Mouse (Mus musculus) forebrain, embryonic 16.5 days (tissue): ENCODE measurements around the gene Cep295nl. TPM values are rescaled to one million over a fixed set of nuclear protein-coding genes. Genes with fewer than 3 reads are reported as not detected.

Source experiments
- ATAC-seq: fragments of 200-750 bp; cut with Nextera tagmentation; 2 replicates; pipeline ENCODE4 v1.8.0; 2017; ENCODE audit warnings: mild to moderate bottlenecking, moderate library complexity
- H3K27ac ChIP-seq: fragments of 300-500 bp; sonication (generic); 2 replicates; pipeline ENCODE4 v1.5.1; 2014; ENCODE audit warnings: low read length, control low read depth
- H3K27me3 ChIP-seq: fragments of 300-500 bp; sonication (generic); replicated peaks from 2 replicates; pipeline ENCODE4 v1.6.1; 2014; ENCODE audit warnings: low read length; ENCODE audit not compliant: control insufficient read depth, insufficient read depth
- H3K36me3 ChIP-seq: fragments of 300-500 bp; sonication (generic); 2 replicates; pipeline ENCODE4 v1.6.1; 2014; ENCODE audit not compliant: control insufficient read depth, insufficient read depth
- H3K4me1 ChIP-seq: fragments of 300-500 bp; sonication (generic); replicated peaks from 2 replicates; pipeline ENCODE4 v1.6.1; 2014; ENCODE audit warnings: low read length; ENCODE audit not compliant: control insufficient read depth, insufficient read depth
- H3K4me2 ChIP-seq: fragments of 300-500 bp; sonication (generic); 2 replicates; pipeline ENCODE4 v1.6.1; 2014; ENCODE audit warnings: mild to moderate bottlenecking, low read length, control low read depth
- H3K4me3 ChIP-seq: fragments of 300-500 bp; sonication (generic); replicated peaks from 2 replicates; pipeline ENCODE4 v1.5.1; 2014; ENCODE audit warnings: mild to moderate bottlenecking, low read length, control low read depth
- H3K9ac ChIP-seq: fragments of 300-500 bp; sonication (generic); replicated peaks from 2 replicates; pipeline ENCODE4 v1.6.1; 2014; ENCODE audit warnings: low read depth, low read length, control low read depth
- H3K9me3 ChIP-seq: fragments of 300-500 bp; sonication (generic); 2 replicates; pipeline ENCODE4 v1.6.1; 2016; ENCODE audit warnings: low read length; ENCODE audit not compliant: control insufficient read depth
- WGBS: fragments of 180-500 bp; shearing (Covaris S2); extraction: QIAGEN DNeasy Blood & Tissue Kit; methylation state at CpG from one replicate; pipeline ENCODE4 v1.1.7; 2014; 5-methylcytosine and 5-hydroxymethylcytosine counted together
- polyA plus RNA-seq: library from polyadenylated mRNA; unstranded; fragments of >200 nt; fragmentation: Nextera tagmentation; extraction: Ambion mirVana; gene quantifications from 2 replicates; pipeline ENCODE4 v1.2.1, GENCODE M21; 2015

The Cep295nl gene
- polyA plus RNA-seq, 1 experiment from 2014 or later: 0.14 TPM

DNA sequence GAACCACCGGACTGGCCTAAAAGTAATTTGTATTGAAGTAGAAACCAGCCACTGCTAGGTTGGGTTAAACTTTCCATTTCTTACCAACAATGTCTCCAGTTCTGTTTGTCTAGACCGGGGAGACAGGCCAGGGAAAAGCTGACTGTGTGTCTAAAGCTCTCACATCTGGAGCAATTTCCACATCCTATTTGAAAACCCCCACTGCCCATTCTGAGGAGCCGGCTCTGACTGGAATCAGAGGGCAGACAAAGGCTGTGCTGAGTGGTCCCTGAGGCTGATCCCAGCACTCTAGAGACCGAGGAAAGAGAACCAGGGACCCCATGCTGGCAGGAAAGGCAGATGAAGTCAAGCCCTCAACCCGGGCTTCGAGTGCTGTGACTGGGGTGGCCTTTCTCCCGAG, 30.3 kb upstream of the Cep295nl start:
- Histone ChIP-seq H3K27me3 (no peaks in the 10 kb centered on the region), H3K4me3 (no peak overlapping the region), H3K36me3 (no peaks in the 10 kb centered on the region), H3K9ac (no peak overlapping the region), H3K4me1 (0 out of 2 replicates have a peak, but pooled peaks cover 3% of the 10 kb centered on the region), H3K27ac (no peak overlapping the region), H3K9me3 (no peaks in the 10 kb centered on the region), H3K4me2 (no peak overlapping the region)
- WGBS: 58% methylated on average over 7 of the region's 7 CpGs
- ATAC-seq: no peak

DNA sequence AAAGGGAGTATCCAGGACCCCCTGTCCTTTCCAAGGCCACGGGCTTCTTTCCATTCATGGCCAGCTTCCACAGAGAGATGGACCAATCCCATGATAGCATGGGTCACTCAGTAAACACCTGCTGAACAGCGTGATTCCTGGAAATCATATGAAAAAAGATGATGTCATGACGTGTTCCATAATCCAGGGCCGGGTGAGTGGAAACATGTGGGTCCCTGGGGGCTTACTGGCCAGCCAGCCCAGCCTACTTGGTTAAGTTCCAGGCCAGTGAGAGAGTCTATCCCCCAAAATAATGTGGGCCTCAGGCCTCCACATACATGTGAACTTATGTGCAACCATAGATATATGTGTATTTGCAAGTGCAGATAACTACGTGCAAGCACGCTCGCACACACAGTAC, 29.6 kb upstream of the Cep295nl start:
- 92% methylated on average over 7 of the region's 7 CpGs for WGBS
- Histone ChIP-seq H3K9ac (no peak overlapping the region), H3K4me2 (no peak overlapping the region), H3K4me1 (0 out of 2 replicates have a peak, but pooled peaks cover 3% of the 10 kb centered on the region), H3K9me3 (no peaks in the 10 kb centered on the region), H3K27ac (no peak overlapping the region), H3K27me3 (no peaks in the 10 kb centered on the region), H3K36me3 (no peaks in the 10 kb centered on the region), H3K4me3 (no peak overlapping the region)
- no peak for ATAC-seq

DNA sequence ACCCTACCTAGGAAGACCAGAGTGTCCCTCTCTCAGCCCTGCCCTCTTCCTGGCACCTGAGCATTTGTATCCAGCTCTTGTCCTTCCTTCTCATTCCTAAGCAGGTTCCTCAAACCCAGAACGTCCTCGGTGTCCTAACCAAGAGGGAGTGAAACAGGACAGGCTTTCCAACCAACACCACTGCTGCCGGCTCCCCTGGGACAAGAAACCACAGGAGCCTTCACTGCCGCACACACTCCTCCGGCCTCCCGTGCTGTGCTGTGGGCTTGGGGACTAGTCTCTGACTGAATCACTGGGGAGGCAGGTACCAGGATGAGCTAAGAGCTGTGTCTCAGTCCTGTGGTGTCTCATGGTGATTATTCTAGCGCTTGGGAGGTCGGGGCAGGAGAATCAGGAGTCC, 27.4 kb upstream of the Cep295nl start:
- no peak for ATAC-seq
- no peak overlapping the region for H3K27ac ChIP-seq
- H3K9me3 ChIP-seq: no peaks in the 10 kb centered on the region
- WGBS: 85% methylated on average over 8 of the region's 8 CpGs
- no peaks in the 10 kb centered on the region for H3K4me1 ChIP-seq
- no peaks in the 10 kb centered on the region for H3K27me3 ChIP-seq
- H3K4me2 ChIP-seq: no peak overlapping the region
- H3K36me3 ChIP-seq: no peaks in the 10 kb centered on the region
- H3K9ac ChIP-seq: no peak overlapping the region
- H3K4me3 ChIP-seq: no peak overlapping the region

DNA sequence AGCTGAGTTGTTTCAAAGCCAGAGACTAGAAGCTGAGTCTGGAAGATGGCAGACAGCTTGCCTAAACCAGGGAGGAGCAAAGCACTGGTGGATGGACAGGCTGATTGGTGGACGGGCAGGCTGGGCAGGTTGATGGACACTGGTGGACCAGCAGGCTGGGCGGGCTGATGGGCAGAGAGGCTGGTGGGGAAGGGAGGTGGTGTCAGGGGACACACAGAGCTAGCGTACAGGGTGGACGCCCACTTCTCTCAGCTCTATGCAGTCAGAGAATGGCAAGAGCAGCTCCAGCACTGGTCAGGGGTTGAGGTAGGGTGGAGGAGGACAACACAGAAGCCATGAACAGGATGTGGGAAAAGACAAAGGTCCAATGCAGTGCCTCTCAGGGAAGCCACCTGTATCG, 27.0 kb upstream of the Cep295nl start:
- no peak overlapping the region for H3K27ac ChIP-seq
- H3K4me3 ChIP-seq: no peak overlapping the region
- 88% methylated on average over 5 of the region's 5 CpGs for WGBS
- no peaks in the 10 kb centered on the region for H3K9me3 ChIP-seq
- no peak overlapping the region for H3K9ac ChIP-seq
- no peak overlapping the region for H3K4me2 ChIP-seq
- no peak for ATAC-seq
- H3K4me1 ChIP-seq: no peaks in the 10 kb centered on the region
- no peaks in the 10 kb centered on the region for H3K36me3 ChIP-seq
- no peaks in the 10 kb centered on the region for H3K27me3 ChIP-seq

DNA sequence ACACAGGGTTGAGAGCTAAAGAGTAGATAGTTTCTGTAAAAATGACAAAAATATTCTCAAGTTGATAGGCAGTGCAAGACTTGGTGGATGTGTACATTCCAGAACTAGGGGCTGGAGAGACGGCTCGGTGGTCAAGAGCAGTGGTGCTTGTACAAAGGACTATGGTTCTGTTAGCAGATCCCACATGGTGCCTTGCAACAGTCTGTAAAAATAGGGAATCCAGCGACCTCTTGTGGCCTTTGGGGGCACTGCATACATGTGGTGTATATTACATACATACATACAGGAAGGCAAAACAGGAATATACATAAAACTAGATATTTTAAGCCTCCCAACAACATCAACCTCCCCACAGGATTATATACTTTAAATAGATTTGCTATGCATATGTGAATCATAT, 26.0 kb upstream of the Cep295nl start:
- Histone ChIP-seq H3K27ac (no peak overlapping the region), H3K36me3 (no peaks in the 10 kb centered on the region), H3K4me1 (peaks cover 2% of the 10 kb centered on the region; the same call in 1 of the 2 replicates), H3K27me3 (no peaks in the 10 kb centered on the region), H3K9ac (no peak overlapping the region), H3K9me3 (no peaks in the 10 kb centered on the region), H3K4me3 (no peak overlapping the region), H3K4me2 (no peak overlapping the region)
- no peak for ATAC-seq
- WGBS: 69% methylated on average over 3 of the region's 3 CpGs

DNA sequence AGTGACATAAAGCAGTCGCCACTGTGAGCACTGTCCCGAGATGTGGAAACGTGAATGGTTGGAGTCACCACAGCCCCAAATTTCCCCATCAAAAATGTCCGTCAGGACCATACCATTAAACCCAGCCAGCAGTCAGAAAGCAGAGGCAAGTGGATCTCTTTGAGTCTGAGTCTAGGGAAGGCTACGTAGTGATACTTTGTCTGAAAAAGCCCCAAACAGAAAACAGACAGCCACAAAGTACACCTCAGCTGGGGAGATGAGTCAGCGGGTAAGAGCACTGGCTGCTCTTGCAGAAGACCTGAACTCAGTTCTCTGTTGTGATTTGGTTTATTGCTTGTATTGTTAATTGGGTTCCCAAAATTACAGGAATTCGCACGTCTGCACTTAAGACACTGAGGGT, 24.3 kb upstream of the Cep295nl start:
- Histone ChIP-seq H3K27me3 (no peaks in the 10 kb centered on the region), H3K9ac (no peak overlapping the region), H3K4me1 (peaks cover 9% of the 10 kb centered on the region), H3K9me3 (no peaks in the 10 kb centered on the region), H3K4me2 (no peak overlapping the region), H3K27ac (no peak overlapping the region), H3K4me3 (no peak overlapping the region), H3K36me3 (no peaks in the 10 kb centered on the region)
- WGBS: 85% methylated on average over 8 of the region's 8 CpGs
- no peak for ATAC-seq

DNA sequence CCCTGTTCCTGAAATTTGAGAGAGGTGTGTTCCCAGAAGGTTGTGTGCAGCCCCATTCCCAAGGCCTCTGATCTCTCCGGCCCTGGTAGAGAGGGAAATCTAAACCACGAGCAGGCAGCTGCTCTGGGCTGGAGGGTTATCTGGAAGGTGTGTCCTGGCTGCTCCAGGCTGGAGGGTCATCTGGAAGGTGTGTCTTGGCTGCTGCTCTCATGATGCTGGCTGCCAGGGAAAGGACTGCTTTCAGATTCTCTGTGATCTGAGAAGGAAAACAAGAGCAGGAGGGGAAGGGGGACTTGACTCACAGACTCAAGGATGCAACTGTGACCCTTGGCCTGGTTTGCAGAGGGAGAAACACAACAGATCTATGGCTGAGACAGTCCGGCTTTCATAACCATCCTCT, 23.8 kb upstream of the Cep295nl start:
- ATAC-seq: no peak
- Histone ChIP-seq H3K27me3 (no peaks in the 10 kb centered on the region), H3K36me3 (no peaks in the 10 kb centered on the region), H3K27ac (no peak overlapping the region), H3K9ac (no peak overlapping the region), H3K9me3 (no peaks in the 10 kb centered on the region), H3K4me3 (no peak overlapping the region), H3K4me2 (no peak overlapping the region), H3K4me1 (peaks cover 12% of the 10 kb centered on the region)
- 85% methylated on average over 3 of the region's 3 CpGs for WGBS

DNA sequence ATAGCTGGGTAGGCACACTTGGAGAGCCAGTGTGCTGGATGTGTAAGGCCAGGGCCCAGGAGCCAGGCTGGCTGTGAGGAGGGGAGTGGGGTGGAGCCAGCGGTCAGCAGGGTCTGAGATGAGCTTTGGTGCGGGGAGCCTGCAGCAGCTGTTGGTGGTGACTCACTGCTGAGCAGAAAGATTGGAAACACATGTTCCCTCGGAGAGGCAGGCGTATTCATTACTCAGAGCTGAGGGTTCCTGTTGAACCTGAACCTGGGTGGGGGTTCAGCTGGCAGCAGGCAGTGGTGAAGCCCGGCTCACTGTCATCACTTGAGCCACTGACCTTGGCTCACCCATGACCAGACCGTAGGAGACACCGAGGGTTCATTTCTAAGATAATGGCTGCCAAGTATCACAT, 22.9 kb upstream of the Cep295nl start:
- H3K27ac ChIP-seq: no peak overlapping the region
- ATAC-seq: no peak
- no peaks in the 10 kb centered on the region for H3K9me3 ChIP-seq
- H3K4me2 ChIP-seq: no peak overlapping the region
- no peak overlapping the region for H3K9ac ChIP-seq
- H3K4me1 ChIP-seq: peaks cover 21% of the 10 kb centered on the region
- H3K36me3 ChIP-seq: no peaks in the 10 kb centered on the region
- H3K27me3 ChIP-seq: no peaks in the 10 kb centered on the region
- no peak overlapping the region for H3K4me3 ChIP-seq
- 87% methylated on average over 7 of the region's 7 CpGs for WGBS

DNA sequence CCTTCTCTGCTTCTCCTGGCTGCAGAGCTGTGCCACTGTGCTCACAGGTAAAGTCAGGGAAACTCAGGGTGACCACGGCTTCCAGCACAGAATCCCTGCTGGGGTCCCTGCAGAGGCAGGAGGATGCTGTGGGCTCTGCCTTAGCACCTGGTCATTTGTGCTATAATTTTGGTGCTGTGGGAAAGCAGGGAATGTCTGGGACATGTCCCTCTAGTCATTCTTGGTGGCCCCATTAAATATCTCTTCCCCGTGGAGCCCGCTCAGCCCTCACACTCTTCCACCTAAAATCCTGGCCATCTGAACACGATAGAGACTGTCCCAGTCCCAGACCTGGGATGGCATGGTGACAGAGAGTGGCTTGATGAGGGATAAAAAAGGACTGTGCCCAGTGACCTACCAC, 21.7 kb upstream of the Cep295nl start:
- no peaks in the 10 kb centered on the region for H3K9me3 ChIP-seq
- H3K9ac ChIP-seq: no peak overlapping the region
- H3K4me1 ChIP-seq: peaks cover 22% of the 10 kb centered on the region
- no peak overlapping the region for H3K4me3 ChIP-seq
- H3K27me3 ChIP-seq: no peaks in the 10 kb centered on the region
- no peaks in the 10 kb centered on the region for H3K36me3 ChIP-seq
- H3K4me2 ChIP-seq: no peak overlapping the region
- WGBS: 83% methylated on average over 4 of the region's 4 CpGs
- no peak overlapping the region for H3K27ac ChIP-seq
- ATAC-seq: no peak

DNA sequence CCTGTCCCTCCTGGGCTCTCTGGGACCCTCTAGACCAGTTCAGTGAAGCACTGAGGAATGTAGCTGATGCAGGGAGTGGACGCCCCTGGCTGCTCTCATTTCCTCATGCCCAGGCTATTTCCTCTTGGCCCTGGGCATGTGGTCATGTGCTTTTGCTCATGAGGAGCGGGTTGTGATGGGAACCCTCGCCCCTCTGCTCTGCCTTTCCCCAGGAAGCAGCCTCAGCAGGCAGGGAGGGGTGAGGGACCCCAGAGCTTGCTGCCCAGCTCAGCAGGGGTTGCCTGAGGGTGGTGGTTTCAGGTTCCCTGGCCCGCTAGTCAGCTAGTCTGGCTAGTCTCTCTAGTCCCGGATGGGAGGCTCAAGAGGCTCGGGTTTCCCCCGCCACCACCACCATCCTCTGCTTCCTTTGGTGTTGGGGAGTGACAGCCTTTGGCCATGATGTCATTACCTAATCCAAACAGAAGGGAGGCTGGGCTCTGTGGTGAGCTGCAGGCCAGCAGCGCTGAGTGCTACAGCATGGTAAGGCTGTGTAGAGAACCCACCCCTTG, 20.7 kb upstream of the Cep295nl start:
- no peak overlapping the region; the same call in 1 of the 2 replicates for H3K9ac ChIP-seq
- H3K36me3 ChIP-seq: no peaks in the 10 kb centered on the region
- no peak for ATAC-seq
- H3K4me3 ChIP-seq: no peak overlapping the region
- H3K4me2 ChIP-seq: no peak overlapping the region
- H3K27me3 ChIP-seq: no peaks in the 10 kb centered on the region
- no peak overlapping the region for H3K27ac ChIP-seq
- peaks cover 22% of the 10 kb centered on the region for H3K4me1 ChIP-seq
- 4% methylated on average over 8 of the region's 8 CpGs for WGBS
- H3K9me3 ChIP-seq: no peaks in the 10 kb centered on the region
